Mouse (Mus musculus) erythroblast, embryonic 14.5 days (primary cell): ENCODE data around the gene Ms4a10.

ENCODE experiments used
- GATA1 ChIP-seq: IDR thresholded peaks from 2 replicates; pipeline ENCODE4 v1.6.1; 2012; ENCODE audit warnings: low read length, inconsistent platforms, mixed read lengths
- TAL1 ChIP-seq: IDR thresholded peaks from 3 replicates; pipeline ENCODE4 v1.6.1; 2012; ENCODE audit warnings: low read length, inconsistent platforms, mixed read lengths

DNA sequence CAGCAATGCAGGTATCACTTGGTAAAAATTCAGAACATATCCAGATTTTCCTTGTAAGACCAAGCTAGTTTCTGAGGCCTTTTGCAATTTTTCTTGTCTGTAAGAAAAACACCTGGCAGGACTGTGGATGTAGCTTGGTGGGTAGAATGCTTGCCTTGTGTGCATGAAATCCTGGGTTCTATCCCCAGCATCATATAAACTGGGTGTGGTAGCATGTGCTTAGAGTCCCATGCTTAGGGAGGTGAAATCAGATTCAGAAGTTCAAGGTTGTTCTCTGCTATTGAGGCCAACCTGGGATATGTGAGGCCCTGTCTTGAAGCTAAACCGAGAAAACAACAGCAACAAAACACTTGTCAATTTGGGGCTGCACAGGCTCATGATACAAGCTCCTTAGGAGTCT lies 41.5 kb upstream of the Ms4a10 start:
- no peak for TF ChIP-seq TAL1
- TF ChIP-seq GATA1: no peak
